Mouse (Mus musculus): ENCODE results near the gene Smarca5.

DNA sequence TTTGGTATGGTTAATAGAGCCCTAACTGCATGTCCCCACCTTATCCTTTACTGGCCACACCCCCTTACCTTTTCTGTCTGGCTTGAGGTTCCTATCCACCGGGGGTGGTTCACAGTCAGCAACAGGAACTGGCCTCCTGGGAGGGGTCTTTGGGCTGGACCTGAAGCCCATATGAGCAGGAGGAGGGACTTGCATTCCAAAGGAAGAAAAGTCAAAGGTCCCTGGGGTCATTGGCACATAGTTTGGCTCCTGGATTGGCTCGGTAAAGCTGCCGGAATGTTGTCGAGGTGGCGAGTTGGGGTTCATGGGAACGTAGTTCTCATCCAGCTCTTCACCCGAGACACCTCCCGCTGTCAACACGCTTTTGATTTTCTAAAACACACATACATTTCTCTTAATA lies 45.3 kb upstream of the Smarca5 start:
- TF ChIP-seq EP300 (optimal IDR thresholded peaks at IDR 0.05) (no peak), CTCF (IDR thresholded peaks at IDR 0.05; ENCODE audit: low read depth) (no peak)

Measured in stomach, postnatal 0 days (tissue).